Mouse (Mus musculus) neural tube, embryonic 13.5 days (tissue): ENCODE measurements around the gene Ctrc. TPM values are rescaled to one million over a fixed set of nuclear protein-coding genes. Genes with fewer than 3 reads are reported as not detected.
A peak's percentile ranks its signal among the peaks of the same experiment; 100 is the strongest.
"Not testable (repeated sequence)": the region's sequence is repeated elsewhere in the genome, so short reads cannot be mapped to it uniquely, and the experiment has no call there.

Experiments used
- ATAC-seq: fragments of 200-750 bp; cut with Nextera tagmentation; 2 replicates; pipeline ENCODE4 v1.8.0; 2017; ENCODE audit warnings: low read depth, mild to moderate bottlenecking, moderate TSS enrichment, moderate library complexity
- H3K27ac ChIP-seq: fragments of 300-500 bp; sonication (generic); replicated peaks from 2 replicates; pipeline ENCODE4 v1.5.1; 2015; ENCODE audit warnings: moderate library complexity, mild to moderate bottlenecking, inconsistent platforms
- H3K27me3 ChIP-seq: fragments of 300-500 bp; sonication (generic); 2 replicates; pipeline ENCODE4 v1.6.1; 2015; ENCODE audit warnings: mild to moderate bottlenecking, inconsistent platforms
- H3K36me3 ChIP-seq: fragments of 300-500 bp; sonication (generic); 2 replicates; pipeline ENCODE4 v1.6.1; 2015; ENCODE audit warnings: mild to moderate bottlenecking, inconsistent platforms
- H3K4me1 ChIP-seq: fragments of 300-500 bp; sonication (generic); replicated peaks from 2 replicates; pipeline ENCODE4 v1.6.1; 2015; ENCODE audit warnings: inconsistent platforms
- H3K4me2 ChIP-seq: fragments of 300-500 bp; sonication (generic); 2 replicates; pipeline ENCODE4 v1.6.1; 2015; ENCODE audit warnings: inconsistent platforms, mild to moderate bottlenecking, moderate library complexity
- H3K4me3 ChIP-seq: fragments of 300-500 bp; sonication (generic); 2 replicates; pipeline ENCODE4 v1.5.1; 2015; ENCODE audit warnings: mild to moderate bottlenecking, inconsistent platforms
- H3K9ac ChIP-seq: fragments of 300-500 bp; sonication (generic); 2 replicates; pipeline ENCODE4 v1.6.1; 2015; ENCODE audit warnings: moderate library complexity, mild to moderate bottlenecking, inconsistent platforms
- H3K9me3 ChIP-seq: fragments of 300-500 bp; sonication (generic); 2 replicates; pipeline ENCODE4 v1.6.1; 2016; ENCODE audit warnings: inconsistent platforms
- WGBS: fragments of 180-500 bp; shearing (Covaris S2); methylation state at CpG from one replicate; pipeline ENCODE4 v1.1.7; 2015; 5-methylcytosine and 5-hydroxymethylcytosine counted together
- polyA plus RNA-seq: library from polyadenylated mRNA; unstranded; fragments of >200 nt; fragmentation: Nextera tagmentation; extraction: Ambion mirVana; gene quantifications from 2 replicates; pipeline ENCODE4 v1.2.1, GENCODE M21; 2015

Gene Ctrc
- polyA plus RNA-seq, 1 experiment from 2014 or later = not detected

GRCm38 (mm10) chr4:141791486-141791885 is 54.7 kb downstream of the Ctrc start:
- H3K9me3 ChIP-seq = no peaks in the 10 kb centered on the region
- H3K4me1 ChIP-seq = peaks cover 51% of the 10 kb centered on the region
- H3K27me3 ChIP-seq = no peaks in the 10 kb centered on the region
- no peak overlapping the region for H3K4me3 ChIP-seq
- WGBS = 88% methylated on average over 7 of the region's 7 CpGs
- no peak overlapping the region for H3K9ac ChIP-seq
- H3K27ac ChIP-seq = no peak overlapping the region
- ATAC-seq = no peak
- 0 out of 2 replicates have a peak overlapping the region, but pooled peaks have one; percentile 76 for H3K4me2 ChIP-seq
- H3K36me3 ChIP-seq = peaks cover 15% of the 10 kb centered on the region

- under 1% methylated on average over 42 of the region's 42 CpGs for WGBS
- Histone ChIP-seq H3K4me2 (peak within 1 kb of the TSS; percentile 76), H3K27me3 (no peaks in the 10 kb centered on the region), H3K4me3 (peak within 1 kb of the TSS; percentile 89), H3K36me3 (peaks cover 20% of the 10 kb centered on the region; the same call in 1 of the 2 replicates), H3K9me3 (no peaks in the 10 kb centered on the region), H3K9ac (peak within 1 kb of the TSS; percentile 95), H3K27ac (peak within 1 kb of the TSS; percentile 80), H3K4me1 (peaks cover 44% of the 10 kb centered on the region)
- peak; percentile 90 for ATAC-seq
Observed at GRCm38 (mm10) chr4:141790524-141790990, 55.6 kb downstream of the Ctrc start, which contains the start of gene Dnajc16. Gene Dnajc16, minus strand, starts transcription at chr4:141790931.

- H3K4me3 ChIP-seq = peak overlapping the region; percentile 89
- H3K36me3 ChIP-seq = peaks cover 27% of the 10 kb centered on the region
- H3K9ac ChIP-seq = peak overlapping the region; percentile 95
- no peak for ATAC-seq
- peaks cover 36% of the 10 kb centered on the region for H3K4me1 ChIP-seq
- no peaks in the 10 kb centered on the region for H3K9me3 ChIP-seq
- H3K27ac ChIP-seq = peak overlapping the region; percentile 80; the same call in 1 of the 2 replicates
- H3K4me2 ChIP-seq = peak overlapping the region; percentile 76
- no peaks in the 10 kb centered on the region for H3K27me3 ChIP-seq
- WGBS = 60% methylated on average over 3 of the region's 3 CpGs
Observed at GRCm38 (mm10) chr4:141789564-141790218, 56.5 kb downstream of the Ctrc start.

GRCm38 (mm10) chr4:141787462-141787861 is 58.7 kb downstream of the Ctrc start:
- Histone ChIP-seq H3K4me1 (peaks cover 22% of the 10 kb centered on the region), H3K27me3 (no peaks in the 10 kb centered on the region), H3K9ac (no peak overlapping the region), H3K27ac (no peak overlapping the region), H3K36me3 (peaks cover 50% of the 10 kb centered on the region), H3K4me3 (no peak overlapping the region), H3K9me3 (no peaks in the 10 kb centered on the region), H3K4me2 (no peak overlapping the region)
- WGBS = 91% methylated on average over 7 of the region's 7 CpGs
- no peak for ATAC-seq

- 58% methylated on average over 6 of the region's 6 CpGs for WGBS
- no peaks in the 10 kb centered on the region for H3K9me3 ChIP-seq
- H3K27me3 ChIP-seq = no peaks in the 10 kb centered on the region
- H3K4me3 ChIP-seq = no peak overlapping the region
- H3K9ac ChIP-seq = no peak overlapping the region
- no peak for ATAC-seq
- H3K4me2 ChIP-seq = no peak overlapping the region
- peaks cover 22% of the 10 kb centered on the region for H3K4me1 ChIP-seq
- peaks cover 54% of the 10 kb centered on the region for H3K36me3 ChIP-seq
- H3K27ac ChIP-seq = no peak overlapping the region
Observed at GRCm38 (mm10) chr4:141787046-141787445, 59.1 kb downstream of the Ctrc start.

GRCm38 (mm10) chr4:141786141-141786540 is 60.0 kb downstream of the Ctrc start:
- H3K27me3 ChIP-seq = no peaks in the 10 kb centered on the region
- peaks cover 17% of the 10 kb centered on the region for H3K4me1 ChIP-seq
- H3K9ac ChIP-seq = no peak overlapping the region
- no peak overlapping the region for H3K27ac ChIP-seq
- no peaks in the 10 kb centered on the region for H3K9me3 ChIP-seq
- WGBS = 95% methylated on average over 13 of the region's 13 CpGs
- H3K4me2 ChIP-seq = no peak overlapping the region
- H3K4me3 ChIP-seq = no peak overlapping the region
- no peak for ATAC-seq
- H3K36me3 ChIP-seq = peaks cover 63% of the 10 kb centered on the region

- ATAC-seq = no peak
- H3K27me3 ChIP-seq = no peaks in the 10 kb centered on the region
- peaks cover 12% of the 10 kb centered on the region for H3K4me1 ChIP-seq
- H3K9ac ChIP-seq = no peak overlapping the region
- no peaks in the 10 kb centered on the region for H3K9me3 ChIP-seq
- H3K36me3 ChIP-seq = peaks cover 76% of the 10 kb centered on the region
- no peak overlapping the region for H3K4me2 ChIP-seq
- H3K4me3 ChIP-seq = no peak overlapping the region
- H3K27ac ChIP-seq = no peak overlapping the region
- 80% methylated on average over 5 of the region's 5 CpGs for WGBS
Observed at GRCm38 (mm10) chr4:141784835-141785234, 61.3 kb downstream of the Ctrc start.

- no peak for ATAC-seq
- Histone ChIP-seq H3K27ac (no peak overlapping the region), H3K9me3 (no peaks in the 10 kb centered on the region), H3K4me2 (no peak overlapping the region), H3K4me3 (no peak overlapping the region), H3K9ac (no peak overlapping the region), H3K4me1 (no peaks in the 10 kb centered on the region), H3K27me3 (no peaks in the 10 kb centered on the region), H3K36me3 (peaks cover 90% of the 10 kb centered on the region)
- WGBS = 94% methylated on average over 8 of the region's 8 CpGs
Observed at GRCm38 (mm10) chr4:141781201-141781985, 64.8 kb downstream of the Ctrc start.

- H3K4me3 ChIP-seq = no peak overlapping the region
Observed at GRCm38 (mm10) chr4:141779828-141780227, 66.3 kb downstream of the Ctrc start.

GRCm38 (mm10) chr4:141773019-141773418 is 73.1 kb downstream of the Ctrc start:
- H3K9ac ChIP-seq, H3K4me2 ChIP-seq, H3K27me3 ChIP-seq, ATAC-seq, H3K27ac ChIP-seq, H3K4me1 ChIP-seq, H3K4me3 ChIP-seq, H3K9me3 ChIP-seq: not testable (repeated sequence)
- peaks cover 94% of the 10 kb centered on the region for H3K36me3 ChIP-seq
- whole genome bisulfite sequencing = 87% methylated on average over 4 of the region's 4 CpGs

More at GRCm38 (mm10) chr4:141779828-141780227, 66.3 kb downstream of the Ctrc start:
- Histone ChIP-seq H3K4me2 (no peak overlapping the region), H3K27me3 (no peaks in the 10 kb centered on the region), H3K9me3 (no peaks in the 10 kb centered on the region), H3K9ac (no peak overlapping the region), H3K36me3 (peaks cover 93% of the 10 kb centered on the region), H3K27ac (no peak overlapping the region), H3K4me1 (no peaks in the 10 kb centered on the region)
- WGBS = 94% methylated on average over 8 of the region's 8 CpGs
- ATAC-seq = no peak

GRCm38 (mm10) chr4:141771823-141772222 is 74.3 kb downstream of the Ctrc start:
- Histone ChIP-seq H3K4me2 (no peak overlapping the region), H3K4me3 (no peak overlapping the region), H3K27ac (no peak overlapping the region), H3K9ac (no peak overlapping the region), H3K36me3 (peaks cover 98% of the 10 kb centered on the region), H3K9me3 (no peaks in the 10 kb centered on the region), H3K27me3 (no peaks in the 10 kb centered on the region), H3K4me1 (peaks cover 13% of the 10 kb centered on the region)
- no peak for ATAC-seq
- 91% methylated on average over 8 of the region's 8 CpGs for WGBS

GRCm38 (mm10) chr4:141769501-141770160 is 76.5 kb downstream of the Ctrc start:
- no peaks in the 10 kb centered on the region for H3K27me3 ChIP-seq
- H3K9ac ChIP-seq = no peak overlapping the region
- H3K4me1 ChIP-seq = peaks cover 23% of the 10 kb centered on the region
- H3K36me3 ChIP-seq = peaks cover 94% of the 10 kb centered on the region
- no peak overlapping the region for H3K27ac ChIP-seq
- H3K4me3 ChIP-seq = no peak overlapping the region
- ATAC-seq = no peak
- WGBS = 94% methylated on average over 8 of the region's 8 CpGs
- H3K4me2 ChIP-seq = no peak overlapping the region
- no peaks in the 10 kb centered on the region for H3K9me3 ChIP-seq
